Mouse (Mus musculus) intestine, embryonic 15.5 days (tissue): ENCODE measurements around the gene Lmntd2. TPM values are rescaled to one million over a fixed set of nuclear protein-coding genes. Genes with fewer than 3 reads are reported as not detected.

Experiments used
- ATAC-seq: fragments of 200-750 bp; cut with Nextera tagmentation; 2 replicates; pipeline ENCODE4 v1.8.0; 2017; ENCODE audit warnings: moderate TSS enrichment, moderate library complexity
- H3K27ac ChIP-seq: fragments of 300-500 bp; sonication (generic); 2 replicates; pipeline ENCODE4 v1.5.1; 2015; ENCODE audit warnings: mild to moderate bottlenecking, inconsistent platforms
- H3K27me3 ChIP-seq: fragments of 300-500 bp; sonication (generic); replicated peaks from 2 replicates; pipeline ENCODE4 v1.6.1; 2015; ENCODE audit warnings: inconsistent platforms
- H3K36me3 ChIP-seq: fragments of 300-500 bp; sonication (generic); 2 replicates; pipeline ENCODE4 v1.6.1; 2015; ENCODE audit warnings: inconsistent platforms
- H3K4me1 ChIP-seq: fragments of 300-500 bp; sonication (generic); replicated peaks from 2 replicates; pipeline ENCODE4 v1.6.1; 2015; ENCODE audit warnings: inconsistent platforms
- H3K4me2 ChIP-seq: fragments of 300-500 bp; sonication (generic); replicated peaks from 2 replicates; pipeline ENCODE4 v1.6.1; 2015; ENCODE audit warnings: mild to moderate bottlenecking, inconsistent platforms
- H3K4me3 ChIP-seq: fragments of 300-500 bp; sonication (generic); replicated peaks from 2 replicates; pipeline ENCODE4 v1.5.1; 2015; ENCODE audit warnings: inconsistent platforms
- H3K9ac ChIP-seq: fragments of 300-500 bp; sonication (generic); 2 replicates; pipeline ENCODE4 v1.6.1; 2015; ENCODE audit warnings: inconsistent platforms
- H3K9me3 ChIP-seq: fragments of 300-500 bp; sonication (generic); 2 replicates; pipeline ENCODE4 v1.6.1; 2016; ENCODE audit warnings: inconsistent platforms
- WGBS: fragments of 180-500 bp; shearing (Covaris S2); methylation state at CpG from one replicate; pipeline ENCODE4 v1.1.7; 2015; 5-methylcytosine and 5-hydroxymethylcytosine counted together
- polyA plus RNA-seq: library from polyadenylated mRNA; unstranded; fragments of >200 nt; fragmentation: Nextera tagmentation; extraction: Ambion mirVana; gene quantifications from 2 replicates; pipeline ENCODE4 v1.2.1, GENCODE M21; 2015

Gene Lmntd2
- polyA plus RNA-seq, 1 experiment from 2014 or later, result 3.5 TPM

GRCm38 (mm10) chr7:141194830-141195229 lies 19.1 kb downstream of the Lmntd2 start:
- Histone ChIP-seq H3K4me2 (peak overlapping the region; percentile 97), H3K4me3 (peak overlapping the region; percentile 94), H3K36me3 (peaks cover 18% of the 10 kb centered on the region), H3K9me3 (no peaks in the 10 kb centered on the region), H3K4me1 (peaks cover 17% of the 10 kb centered on the region), H3K27ac (peak overlapping the region; percentile 88), H3K27me3 (no peaks in the 10 kb centered on the region), H3K9ac (peak overlapping the region; percentile 51)
- 0% methylated on average over 28 of the region's 28 CpGs for WGBS
- ATAC-seq, result peak; percentile 27

DNA sequence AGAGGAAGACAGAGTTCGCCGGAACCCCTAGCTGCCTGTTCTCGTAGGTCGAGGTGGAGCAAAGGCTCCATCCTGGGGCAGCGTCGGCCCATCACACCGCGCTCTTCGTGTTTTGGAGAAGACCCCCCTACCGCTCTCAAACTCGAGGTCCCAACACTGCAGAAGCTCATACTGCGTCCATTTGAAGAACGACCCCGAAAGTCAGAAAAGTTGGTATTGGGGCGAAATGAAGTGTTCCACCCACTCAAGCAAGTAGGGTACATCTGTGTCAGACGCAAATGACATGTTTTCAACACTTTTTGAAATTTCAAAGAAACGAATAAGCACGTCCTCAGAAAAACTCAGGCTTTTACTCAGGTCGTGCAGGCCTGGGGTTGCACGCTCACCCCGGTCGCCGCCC lies 19.5 kb downstream of the Lmntd2 start:
- no peak for ATAC-seq
- Histone ChIP-seq H3K27me3 (no peaks in the 10 kb centered on the region), H3K9me3 (no peaks in the 10 kb centered on the region), H3K27ac (peak overlapping the region; percentile 88), H3K9ac (peak overlapping the region; percentile 51), H3K4me1 (peaks cover 17% of the 10 kb centered on the region), H3K4me2 (peak overlapping the region; percentile 97), H3K36me3 (peaks cover 18% of the 10 kb centered on the region), H3K4me3 (peak overlapping the region; percentile 94)
- under 1% methylated on average over 23 of the region's 23 CpGs for WGBS

GRCm38 (mm10) chr7:141193948-141194347 lies 19.9 kb downstream of the Lmntd2 start, which contains the start of the genes Hras and Lrrc56:
Hras (minus strand) TSS chr7:141194005.
Lrrc56 (plus strand) TSS chr7:141194157.
- under 1% methylated on average over 39 of the region's 39 CpGs for WGBS
- no peaks in the 10 kb centered on the region for H3K9me3 ChIP-seq
- H3K36me3 ChIP-seq, result peaks cover 18% of the 10 kb centered on the region

DNA sequence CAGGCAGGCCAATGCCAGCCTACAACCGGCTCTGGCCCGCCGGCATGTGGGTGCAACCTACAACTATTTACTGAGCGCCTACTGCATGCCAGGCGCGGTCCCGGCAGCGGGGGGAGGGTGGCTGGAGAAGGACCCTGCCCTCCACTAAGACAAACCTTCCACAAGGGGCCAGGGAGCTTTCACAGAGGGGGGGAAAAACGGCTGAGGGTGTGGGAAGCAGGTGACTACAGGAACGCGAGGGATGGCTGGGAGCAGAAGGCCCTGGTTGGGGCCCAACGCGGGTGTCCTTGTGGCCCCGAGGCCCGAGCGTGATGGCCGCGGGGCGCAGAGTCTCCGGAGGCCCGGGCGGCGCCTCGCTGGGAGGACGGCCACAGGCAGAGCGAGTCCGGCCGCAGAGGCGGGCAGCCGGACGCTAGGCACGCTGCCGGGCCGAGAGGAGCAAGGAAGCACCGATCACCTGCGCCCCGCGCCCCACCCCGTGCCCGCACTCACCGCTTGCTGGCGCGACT lies 20.5 kb downstream of the Lmntd2 start:
- ATAC-seq, result peak; percentile 11; the same call in 1 of the 2 replicates
- Histone ChIP-seq H3K4me2 (peak overlapping the region; percentile 90), H3K9ac (peak overlapping the region; percentile 97), H3K27me3 (no peaks in the 10 kb centered on the region), H3K4me3 (peak overlapping the region; percentile 94), H3K4me1 (peaks cover 17% of the 10 kb centered on the region), H3K9me3 (no peaks in the 10 kb centered on the region), H3K27ac (peak overlapping the region; percentile 81), H3K36me3 (peaks cover 18% of the 10 kb centered on the region)
- 1% methylated on average over 27 of the region's 43 CpGs for WGBS

More at GRCm38 (mm10) chr7:141193948-141194347, 19.9 kb downstream of the Lmntd2 start, which contains the start of the genes Hras and Lrrc56:
- peak; percentile 96 for ATAC-seq
- H3K4me2 ChIP-seq, result peak within 1 kb of the TSS; percentile 97
- H3K27me3 ChIP-seq, result no peaks in the 10 kb centered on the region
- peaks cover 17% of the 10 kb centered on the region for H3K4me1 ChIP-seq
- peak within 1 kb of the TSS; percentile 94 for H3K4me3 ChIP-seq
- peak within 1 kb of the TSS; percentile 97 for H3K9ac ChIP-seq
- H3K27ac ChIP-seq, result peak within 1 kb of the TSS; percentile 88

- peak overlapping the region; percentile 81; the same call in 1 of the 2 replicates for H3K27ac ChIP-seq
- ATAC-seq, result no peak
- peak overlapping the region; percentile 90 for H3K4me2 ChIP-seq
- H3K4me1 ChIP-seq, result peaks cover 17% of the 10 kb centered on the region
- 26% methylated on average over 12 of the region's 12 CpGs for WGBS
- H3K36me3 ChIP-seq, result peaks cover 18% of the 10 kb centered on the region
- peak overlapping the region; percentile 97 for H3K9ac ChIP-seq
- peak overlapping the region; percentile 94 for H3K4me3 ChIP-seq
- no peaks in the 10 kb centered on the region for H3K9me3 ChIP-seq
- H3K27me3 ChIP-seq, result no peaks in the 10 kb centered on the region
These were observed 21.0 kb downstream of the Lmntd2 start for GRCm38 (mm10) chr7:141192776-141193347.

DNA sequence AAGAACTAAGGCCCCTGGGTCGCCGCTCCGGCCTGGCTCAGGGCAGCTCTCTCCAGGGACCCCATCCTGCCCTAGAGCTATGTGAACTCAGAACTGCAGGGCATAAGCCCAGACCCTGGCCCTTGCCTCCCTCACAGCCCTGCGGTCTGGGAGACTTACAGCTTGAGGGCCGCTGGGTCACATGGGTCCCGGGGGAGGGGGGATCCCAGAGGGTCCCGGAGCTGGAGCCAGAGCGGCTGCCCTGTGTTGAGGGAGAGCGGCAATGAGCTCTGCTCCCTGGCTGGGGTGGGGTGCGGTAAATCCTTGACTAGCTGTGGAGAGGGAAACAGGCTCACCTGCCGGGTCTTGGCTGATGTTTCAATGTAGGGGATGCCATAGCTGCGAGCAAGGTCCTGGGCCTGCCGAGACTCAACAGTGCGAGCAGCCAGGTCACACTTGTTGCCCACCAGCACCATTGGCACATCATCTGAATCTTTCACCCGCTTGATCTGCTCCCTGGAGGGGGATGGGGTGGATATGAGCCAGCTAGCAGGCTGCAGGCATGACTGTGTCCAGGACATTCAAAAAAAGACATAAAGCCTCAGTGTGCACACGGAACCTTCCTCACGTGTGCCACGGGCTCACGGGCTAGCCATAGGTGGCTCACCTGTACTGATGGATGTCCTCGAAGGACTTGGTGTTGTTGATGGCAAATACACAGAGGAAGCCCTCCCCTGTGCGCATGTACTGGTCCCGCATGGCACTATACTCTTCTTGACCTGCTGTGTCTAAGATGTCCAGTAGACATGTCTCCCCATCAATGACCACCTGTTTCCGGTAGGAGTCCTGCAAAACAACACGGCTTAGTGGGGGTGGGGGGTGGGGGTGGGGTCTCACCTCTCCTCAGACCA lies 21.8 kb downstream of the Lmntd2 start:
- Histone ChIP-seq H3K9ac (no peak overlapping the region), H3K36me3 (peaks cover 18% of the 10 kb centered on the region), H3K27me3 (no peaks in the 10 kb centered on the region), H3K27ac (no peak overlapping the region), H3K9me3 (no peaks in the 10 kb centered on the region), H3K4me3 (no peak overlapping the region), H3K4me2 (peak overlapping the region; percentile 90), H3K4me1 (peaks cover 17% of the 10 kb centered on the region)
- WGBS, result 87% methylated on average over 24 of the region's 24 CpGs
- ATAC-seq, result no peak

DNA sequence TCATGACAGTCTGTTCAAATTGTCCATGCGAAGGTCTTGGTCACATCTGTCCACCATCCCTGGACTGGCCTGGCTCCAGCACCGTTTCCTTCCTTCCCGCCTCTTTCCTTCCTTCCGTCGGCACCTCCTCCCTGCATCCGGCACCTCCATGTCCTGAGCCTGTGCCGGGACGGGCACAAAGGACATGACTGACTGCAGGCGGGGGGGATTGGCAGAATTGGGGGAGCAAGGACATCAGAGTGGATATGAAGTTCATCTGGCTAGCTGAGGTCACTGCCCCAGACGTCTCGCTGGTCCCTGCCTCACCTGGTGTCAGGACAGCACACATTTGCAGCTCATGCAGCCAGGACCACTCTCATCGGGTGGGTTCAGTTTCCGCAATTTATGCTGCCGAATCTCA lies 22.8 kb downstream of the Lmntd2 start:
- ATAC-seq, result no peak
- H3K4me3 ChIP-seq, result no peak overlapping the region
- no peak overlapping the region for H3K9ac ChIP-seq
- peaks cover 17% of the 10 kb centered on the region for H3K4me1 ChIP-seq
- no peaks in the 10 kb centered on the region for H3K9me3 ChIP-seq
- no peaks in the 10 kb centered on the region for H3K27me3 ChIP-seq
- no peak overlapping the region for H3K27ac ChIP-seq
- peaks cover 18% of the 10 kb centered on the region for H3K36me3 ChIP-seq
- no peak overlapping the region for H3K4me2 ChIP-seq
- WGBS, result 84% methylated on average over 14 of the region's 14 CpGs

- Histone ChIP-seq H3K27me3 (no peaks in the 10 kb centered on the region), H3K9me3 (no peaks in the 10 kb centered on the region), H3K4me1 (peaks cover 14% of the 10 kb centered on the region), H3K4me2 (no peak overlapping the region), H3K9ac (no peak overlapping the region), H3K27ac (no peak overlapping the region), H3K4me3 (no peak overlapping the region), H3K36me3 (peaks cover 18% of the 10 kb centered on the region)
- 87% methylated on average over 3 of the region's 3 CpGs for WGBS
- ATAC-seq, result no peak
These were observed 23.7 kb downstream of the Lmntd2 start for GRCm38 (mm10) chr7:141190220-141190619.

DNA sequence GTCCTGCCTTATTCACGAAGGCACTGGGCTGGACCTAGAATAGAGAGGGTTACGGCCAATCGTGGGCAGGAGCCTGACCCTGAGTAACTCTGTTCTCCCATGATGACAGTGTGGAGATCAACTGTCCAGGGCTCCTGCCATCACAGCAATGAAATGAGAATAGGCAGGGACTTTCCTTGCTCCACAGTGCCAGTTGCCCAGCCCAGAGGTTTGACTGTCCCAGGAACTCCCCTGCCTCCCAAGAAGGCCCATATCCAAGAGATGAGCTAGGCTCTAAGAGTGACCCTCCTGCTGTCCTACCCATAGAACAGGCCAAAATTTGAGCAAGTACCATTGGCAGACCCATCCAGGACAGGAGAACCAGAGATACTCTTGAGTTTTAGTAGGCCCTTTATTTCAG lies 25.1 kb downstream of the Lmntd2 start:
- H3K9ac ChIP-seq, result no peak overlapping the region
- H3K4me3 ChIP-seq, result no peak overlapping the region
- 93% methylated on average over 3 of the region's 3 CpGs for WGBS
- no peaks in the 10 kb centered on the region for H3K9me3 ChIP-seq
- no peak overlapping the region for H3K27ac ChIP-seq
- H3K36me3 ChIP-seq, result peaks cover 18% of the 10 kb centered on the region
- ATAC-seq, result no peak
- no peaks in the 10 kb centered on the region for H3K27me3 ChIP-seq
- H3K4me2 ChIP-seq, result no peak overlapping the region
- peaks cover 11% of the 10 kb centered on the region for H3K4me1 ChIP-seq

DNA sequence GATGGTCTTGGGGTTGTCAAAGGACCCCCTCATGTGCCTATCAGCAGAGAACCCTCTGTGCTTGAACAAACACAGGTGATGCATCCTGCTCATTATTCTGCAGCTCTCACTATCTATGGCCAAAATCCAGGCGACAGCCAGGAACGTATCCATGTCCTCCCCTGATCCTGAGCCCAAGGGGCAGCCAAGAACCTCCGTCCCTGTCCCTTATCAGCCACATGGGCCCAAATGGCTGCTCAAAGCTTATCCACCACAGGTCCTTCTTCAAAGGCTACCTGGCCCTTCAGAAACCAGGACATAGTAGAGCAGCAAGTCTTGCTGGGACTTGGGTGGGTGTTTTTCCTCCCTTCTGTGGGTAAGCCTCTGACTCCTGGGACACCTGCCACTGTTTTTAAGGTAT lies 25.7 kb downstream of the Lmntd2 start:
- no peaks in the 10 kb centered on the region for H3K9me3 ChIP-seq
- WGBS, result 69% methylated on average over 3 of the region's 3 CpGs
- H3K27ac ChIP-seq, result no peak overlapping the region
- no peak overlapping the region for H3K4me2 ChIP-seq
- H3K9ac ChIP-seq, result no peak overlapping the region
- ATAC-seq, result no peak
- H3K36me3 ChIP-seq, result peaks cover 18% of the 10 kb centered on the region
- H3K4me1 ChIP-seq, result peaks cover 10% of the 10 kb centered on the region
- H3K27me3 ChIP-seq, result no peaks in the 10 kb centered on the region
- no peak overlapping the region for H3K4me3 ChIP-seq

- no peak overlapping the region for H3K27ac ChIP-seq
- H3K4me1 ChIP-seq, result peaks cover 7% of the 10 kb centered on the region; the same call in 1 of the 2 replicates
- no peaks in the 10 kb centered on the region for H3K27me3 ChIP-seq
- no peak overlapping the region for H3K4me3 ChIP-seq
- H3K36me3 ChIP-seq, result no peaks in the 10 kb centered on the region
- no peak for ATAC-seq
- H3K9ac ChIP-seq, result no peak overlapping the region
- no peaks in the 10 kb centered on the region for H3K9me3 ChIP-seq
- 1% methylated on average over 8 of the region's 8 CpGs for WGBS
- peak overlapping the region; percentile 26; the same call in 1 of the 2 replicates for H3K4me2 ChIP-seq
These were observed 37.7 kb downstream of the Lmntd2 start for GRCm38 (mm10) chr7:141176173-141176572.

- no peak for ATAC-seq
- peaks cover 7% of the 10 kb centered on the region; the same call in 1 of the 2 replicates for H3K4me1 ChIP-seq
- H3K4me3 ChIP-seq, result no peak overlapping the region
- H3K27ac ChIP-seq, result no peak overlapping the region
- no peaks in the 10 kb centered on the region for H3K36me3 ChIP-seq
- no peaks in the 10 kb centered on the region for H3K27me3 ChIP-seq
- H3K4me2 ChIP-seq, result no peak overlapping the region
- H3K9me3 ChIP-seq, result no peaks in the 10 kb centered on the region
- no peak overlapping the region for H3K9ac ChIP-seq
- WGBS, result 88% methylated on average over 4 of the region's 4 CpGs
These were observed 38.8 kb downstream of the Lmntd2 start for GRCm38 (mm10) chr7:141175068-141175467.
